Mouse (Mus musculus) midbrain, embryonic 16.5 days (tissue): ENCODE measurements around the gene Sec22b. TPM values are rescaled to one million over a fixed set of nuclear protein-coding genes. Genes with fewer than 3 reads are reported as not detected.

ENCODE experiments used
- ATAC-seq: fragments of 200-750 bp; cut with Nextera tagmentation; 2 replicates; pipeline ENCODE4 v1.8.0; 2017; ENCODE audit warnings: moderate TSS enrichment
- H3K27ac ChIP-seq: fragments of 300-500 bp; sonication (generic); 2 replicates; pipeline ENCODE4 v1.5.1; 2014; ENCODE audit warnings: mild to moderate bottlenecking, low read length, mixed read lengths
- H3K27me3 ChIP-seq: fragments of 300-500 bp; sonication (generic); 2 replicates; pipeline ENCODE4 v1.6.1; 2014; ENCODE audit warnings: low read depth, low read length, mixed read lengths; ENCODE audit not compliant: control insufficient read depth, insufficient read depth
- H3K36me3 ChIP-seq: fragments of 300-500 bp; sonication (generic); 2 replicates; pipeline ENCODE4 v1.6.1; 2014; ENCODE audit warnings: mild to moderate bottlenecking, low read length, moderate library complexity, mixed read lengths; ENCODE audit not compliant: control insufficient read depth, insufficient read depth
- H3K4me1 ChIP-seq: fragments of 300-500 bp; sonication (generic); 2 replicates; pipeline ENCODE4 v1.6.1; 2014; ENCODE audit warnings: mild to moderate bottlenecking, low read length, mixed read lengths; ENCODE audit not compliant: control insufficient read depth, insufficient read depth
- H3K4me2 ChIP-seq: fragments of 300-500 bp; sonication (generic); 2 replicates; pipeline ENCODE4 v1.6.1; 2014; ENCODE audit warnings: mild to moderate bottlenecking, low read length, mixed read lengths
- H3K4me3 ChIP-seq: fragments of 300-500 bp; sonication (generic); 2 replicates; pipeline ENCODE4 v1.5.1; 2014; ENCODE audit warnings: low read depth, mild to moderate bottlenecking, low read length, moderate library complexity, mixed read lengths
- H3K9ac ChIP-seq: fragments of 300-500 bp; sonication (generic); 2 replicates; pipeline ENCODE4 v1.6.1; 2014; ENCODE audit warnings: low read depth, low read length, mixed read lengths
- H3K9me3 ChIP-seq: fragments of 300-500 bp; sonication (generic); replicated peaks from 2 replicates; pipeline ENCODE4 v1.6.1; 2014; ENCODE audit warnings: mild to moderate bottlenecking, low read length, mixed read lengths; ENCODE audit not compliant: control insufficient read depth, poor library complexity, severe bottlenecking
- WGBS: fragments of 180-500 bp; shearing (Covaris S2); extraction: QIAGEN DNeasy Blood & Tissue Kit; methylation state at CpG from one replicate; pipeline ENCODE4 v1.1.7; 2014; 5-methylcytosine and 5-hydroxymethylcytosine counted together
- polyA plus RNA-seq: library from polyadenylated mRNA; unstranded; fragments of >200 nt; fragmentation: Nextera tagmentation; extraction: Ambion mirVana; gene quantifications from 2 replicates; pipeline ENCODE4 v1.2.1, GENCODE M21; 2015

Sec22b gene
- polyA plus RNA-seq, 1 experiment from 2014 or later, result 86.9 TPM

- no peaks in the 10 kb centered on the region for H3K9me3 ChIP-seq
- ATAC-seq, result no peak
- H3K9ac ChIP-seq, result no peak overlapping the region
- no peaks in the 10 kb centered on the region for H3K27me3 ChIP-seq
- no peak overlapping the region for H3K4me3 ChIP-seq
- WGBS, result 86% methylated on average over 4 of the region's 4 CpGs
- no peak overlapping the region for H3K27ac ChIP-seq
- no peaks in the 10 kb centered on the region for H3K36me3 ChIP-seq
- no peaks in the 10 kb centered on the region for H3K4me1 ChIP-seq
- H3K4me2 ChIP-seq, result no peak overlapping the region
Measured at GRCm38 (mm10) chr3:97972707-97973106, 71.7 kb downstream of the Sec22b start.

Other genes starting within 250 kb of the Sec22b start
- 14.7 and 16.9 TPM in 2 replicates for gene Prkab2, start 243.0 kb upstream of the Sec22b start, polyA plus RNA-seq
- gene Gm17651, start 226.5 kb upstream of the Sec22b start, polyA plus RNA-seq, result not detected in 2 replicates
- gene Pde4dip, start 12.5 kb upstream of the Sec22b start, polyA plus RNA-seq, result 67.5 and 75.5 TPM in 2 replicates
- 6.6 and 7.0 TPM in 2 replicates for gene Notch2, start 112.3 kb downstream of the Sec22b start, polyA plus RNA-seq